Mouse (Mus musculus) embryonic facial prominence, embryonic 11.5 days (tissue): ENCODE results near the gene Pbxip1. TPM values are rescaled to one million over a fixed set of nuclear protein-coding genes. Genes with fewer than 3 reads are reported as not detected.

Experiments
- ATAC-seq: fragments of 200-750 bp; cut with Nextera tagmentation; replicated peaks from 2 replicates; pipeline ENCODE4 v1.8.0; 2017; ENCODE audit warnings: low read depth; ENCODE audit not compliant: insufficient number of reproducible peaks, low FRiP score, low TSS enrichment
- DNase-seq: peaks from one replicate; pipeline ENCODE4 v3.0.0-alpha.2; 2015; ENCODE audit warnings: low spot score
- H3K27ac ChIP-seq: fragments of 300-500 bp; sonication (generic); replicated peaks from 2 replicates; pipeline ENCODE4 v1.5.1; 2014; ENCODE audit warnings: mild to moderate bottlenecking, low read depth, low read length, control low read depth
- H3K27me3 ChIP-seq: fragments of 300-500 bp; sonication (generic); 2 replicates; pipeline ENCODE4 v1.6.1; 2014; ENCODE audit warnings: mild to moderate bottlenecking, low read length, moderate library complexity, mixed read lengths; ENCODE audit not compliant: control insufficient read depth, insufficient read depth
- H3K36me3 ChIP-seq: fragments of 300-500 bp; sonication (generic); replicated peaks from 2 replicates; pipeline ENCODE4 v1.6.1; 2014; ENCODE audit warnings: low read depth, mild to moderate bottlenecking, low read length, moderate library complexity, mixed read lengths; ENCODE audit not compliant: control insufficient read depth, insufficient read depth
- H3K4me1 ChIP-seq: fragments of 300-500 bp; sonication (generic); 2 replicates; pipeline ENCODE4 v1.6.1; 2014; ENCODE audit warnings: low read length, mixed read lengths; ENCODE audit not compliant: control insufficient read depth, insufficient read depth
- H3K4me2 ChIP-seq: fragments of 300-500 bp; sonication (generic); 2 replicates; pipeline ENCODE4 v1.6.1; 2014; ENCODE audit warnings: low read depth, mild to moderate bottlenecking, control low read depth, low read length, moderate library complexity
- H3K4me3 ChIP-seq: fragments of 300-500 bp; sonication (generic); 2 replicates; pipeline ENCODE4 v1.5.1; 2014; ENCODE audit warnings: low read depth, low read length, control low read depth
- H3K9ac ChIP-seq: fragments of 300-500 bp; sonication (generic); replicated peaks from 2 replicates; pipeline ENCODE4 v1.6.1; 2014; ENCODE audit warnings: mild to moderate bottlenecking, control low read depth, low read length
- H3K9me3 ChIP-seq: fragments of 300-500 bp; sonication (generic); replicated peaks from 2 replicates; pipeline ENCODE4 v1.6.1; 2016; ENCODE audit warnings: mild to moderate bottlenecking, low read length, inconsistent platforms, mixed read lengths; ENCODE audit not compliant: control insufficient read depth
- WGBS: fragments of 180-500 bp; shearing (Covaris S2); extraction: QIAGEN DNeasy Blood & Tissue Kit; methylation state at CpG from one replicate; pipeline ENCODE4 v1.1.7; 2014; 5-methylcytosine and 5-hydroxymethylcytosine counted together
- polyA plus RNA-seq: library from polyadenylated mRNA; unstranded; fragments of >200 nt; fragmentation: Nextera tagmentation; extraction: Ambion mirVana; gene quantifications from 2 replicates; pipeline ENCODE4 v1.2.1, GENCODE M21; 2014

Gene Pbxip1
- polyA plus RNA-seq, 1 experiment from 2014 or later, result 9.1 TPM

DNA sequence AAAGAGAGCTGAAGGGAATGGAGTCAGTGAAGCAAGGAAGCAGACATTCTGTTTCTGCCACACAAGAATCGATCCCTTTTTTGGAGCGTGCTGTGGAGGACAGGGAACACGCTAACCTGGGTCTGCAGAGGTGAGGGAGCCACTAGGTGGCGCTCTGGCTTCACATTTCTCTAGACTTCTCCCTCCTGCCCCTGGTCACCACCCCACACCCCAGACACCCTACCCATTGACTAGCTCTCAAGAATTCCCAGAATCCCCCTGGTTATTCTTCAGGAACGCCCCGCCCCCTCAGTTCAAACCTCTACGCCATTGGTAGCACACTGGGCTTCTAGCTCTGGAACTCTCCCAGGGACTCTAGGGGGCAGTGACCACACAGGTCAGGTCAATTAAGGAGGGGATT, 13.0 kb downstream of the Pbxip1 start:
- H3K36me3 ChIP-seq, result no peaks in the 10 kb centered on the region
- no peaks in the 10 kb centered on the region for H3K9me3 ChIP-seq
- no peaks in the 10 kb centered on the region for H3K27me3 ChIP-seq
- no peaks in the 10 kb centered on the region for H3K4me1 ChIP-seq
- ATAC-seq, result no peak
- DNase-seq, result peak; percentile 71
- no peak overlapping the region for H3K4me3 ChIP-seq
- H3K4me2 ChIP-seq, result no peak overlapping the region
- H3K9ac ChIP-seq, result no peak overlapping the region
- H3K27ac ChIP-seq, result no peak overlapping the region
- WGBS, result 47% methylated on average over 7 of the region's 7 CpGs

DNA sequence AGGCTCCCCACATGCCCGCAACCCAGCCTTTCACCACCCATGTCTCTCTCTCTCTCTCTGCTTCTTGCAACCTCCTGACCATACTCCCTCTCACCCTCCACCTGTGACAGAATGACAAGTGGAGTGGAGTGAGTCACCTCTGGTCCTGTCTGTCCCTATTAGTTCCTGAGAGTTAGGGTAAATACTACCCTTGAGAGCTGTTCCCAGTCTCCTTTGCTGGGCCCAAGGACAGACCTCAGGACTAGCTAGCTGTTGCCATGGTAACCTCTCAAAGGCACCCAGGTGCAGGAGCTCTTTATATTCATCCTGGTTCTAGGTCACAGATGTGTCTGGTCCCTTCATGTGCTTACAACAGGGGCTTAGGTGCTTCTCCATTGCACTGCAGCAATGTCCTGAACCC, 15.4 kb downstream of the Pbxip1 start:
- Histone ChIP-seq H3K36me3 (no peaks in the 10 kb centered on the region), H3K27me3 (no peaks in the 10 kb centered on the region), H3K9ac (no peak overlapping the region), H3K9me3 (no peaks in the 10 kb centered on the region), H3K4me2 (no peak overlapping the region), H3K27ac (no peak overlapping the region), H3K4me1 (no peaks in the 10 kb centered on the region), H3K4me3 (no peak overlapping the region)
- 78% methylated on average over 1 of the region's 1 CpGs for WGBS
- ATAC-seq (no peak), DNase-seq (peak; percentile 20)

DNA sequence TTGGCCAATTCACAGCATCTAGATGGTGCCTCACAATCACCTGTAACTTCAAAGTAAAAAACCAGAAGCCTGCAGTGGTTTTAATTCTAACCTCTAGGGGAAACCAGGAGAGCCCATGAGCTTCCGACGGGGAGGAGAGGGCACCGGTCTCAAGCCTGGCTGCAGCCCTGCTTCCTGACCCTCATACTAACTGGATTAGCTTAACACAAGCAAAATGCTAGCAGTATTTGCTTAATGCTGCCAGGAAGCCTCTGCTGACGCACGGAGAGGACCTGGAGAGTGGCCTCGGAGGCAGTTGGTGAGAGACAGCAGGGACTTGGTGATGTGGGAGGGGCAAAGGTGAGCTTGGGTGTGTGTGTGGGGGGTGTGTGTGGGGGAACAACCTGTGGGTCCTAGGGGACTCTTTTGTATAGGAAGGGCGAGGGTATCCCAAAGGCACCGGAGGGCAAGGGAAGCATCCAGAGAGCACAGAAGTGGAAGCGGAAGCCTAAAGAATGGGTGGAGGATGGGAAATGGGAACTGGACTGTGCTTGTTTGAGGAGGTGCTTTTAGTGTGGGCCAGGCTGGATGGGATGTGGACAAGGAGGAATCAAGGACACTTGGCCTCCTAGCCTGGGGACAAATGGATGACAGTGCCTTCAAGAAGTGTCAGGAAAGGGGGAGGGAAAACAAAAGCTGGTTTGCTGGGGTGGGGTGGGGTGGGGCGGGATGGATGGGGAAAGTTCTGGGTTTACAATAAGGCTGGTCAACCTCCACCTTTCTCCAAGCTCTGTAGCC, 18.1 kb downstream of the Pbxip1 start, which contains the start of gene Pmvk:
TSS of gene Pmvk (plus strand) at position 141 of the 777 bp plus-strand sequence.
- DNase-seq, result no peak
- no peak within 1 kb of the TSS for H3K27ac ChIP-seq
- no peaks in the 10 kb centered on the region for H3K27me3 ChIP-seq
- no peak for ATAC-seq
- H3K4me2 ChIP-seq, result no peak within 1 kb of the TSS
- no peak within 1 kb of the TSS for H3K4me3 ChIP-seq
- no peaks in the 10 kb centered on the region for H3K4me1 ChIP-seq
- H3K9ac ChIP-seq, result no peak within 1 kb of the TSS
- 59% methylated on average over 10 of the region's 10 CpGs for WGBS
- no peaks in the 10 kb centered on the region for H3K9me3 ChIP-seq
- no peaks in the 10 kb centered on the region for H3K36me3 ChIP-seq

DNA sequence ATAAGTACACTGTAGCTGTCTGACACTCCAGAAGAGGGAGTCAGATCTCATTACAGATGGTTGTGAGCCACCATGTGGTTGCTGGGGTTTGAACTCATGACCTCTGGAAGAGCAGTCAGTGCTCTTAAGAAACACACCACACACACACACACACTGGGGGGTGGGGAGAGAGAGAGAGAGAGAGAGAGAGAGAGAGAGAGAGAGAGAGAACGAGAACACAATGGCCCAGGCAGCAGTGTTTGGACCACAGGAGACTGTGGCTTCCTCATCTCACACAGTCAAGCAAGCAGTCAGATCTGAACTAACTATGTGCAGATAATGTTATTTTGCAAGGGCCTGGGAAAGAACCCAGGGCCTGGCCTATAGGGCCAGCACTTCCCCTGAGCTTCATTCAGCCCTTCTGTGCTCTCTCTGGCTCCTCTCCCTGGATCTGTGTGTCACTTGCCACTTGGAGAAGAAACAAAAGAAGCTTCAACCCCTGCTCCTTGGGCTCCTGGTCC, 19.3 kb downstream of the Pbxip1 start:
- Histone ChIP-seq H3K27me3 (no peaks in the 10 kb centered on the region), H3K36me3 (no peaks in the 10 kb centered on the region), H3K9ac (no peak overlapping the region), H3K4me3 (no peak overlapping the region), H3K4me1 (no peaks in the 10 kb centered on the region), H3K9me3 (no peaks in the 10 kb centered on the region), H3K4me2 (no peak overlapping the region), H3K27ac (no peak overlapping the region)
- ATAC-seq (no peak), DNase-seq (no peak)
- WGBS, result 70% methylated on average over 1 of the region's 1 CpGs

DNA sequence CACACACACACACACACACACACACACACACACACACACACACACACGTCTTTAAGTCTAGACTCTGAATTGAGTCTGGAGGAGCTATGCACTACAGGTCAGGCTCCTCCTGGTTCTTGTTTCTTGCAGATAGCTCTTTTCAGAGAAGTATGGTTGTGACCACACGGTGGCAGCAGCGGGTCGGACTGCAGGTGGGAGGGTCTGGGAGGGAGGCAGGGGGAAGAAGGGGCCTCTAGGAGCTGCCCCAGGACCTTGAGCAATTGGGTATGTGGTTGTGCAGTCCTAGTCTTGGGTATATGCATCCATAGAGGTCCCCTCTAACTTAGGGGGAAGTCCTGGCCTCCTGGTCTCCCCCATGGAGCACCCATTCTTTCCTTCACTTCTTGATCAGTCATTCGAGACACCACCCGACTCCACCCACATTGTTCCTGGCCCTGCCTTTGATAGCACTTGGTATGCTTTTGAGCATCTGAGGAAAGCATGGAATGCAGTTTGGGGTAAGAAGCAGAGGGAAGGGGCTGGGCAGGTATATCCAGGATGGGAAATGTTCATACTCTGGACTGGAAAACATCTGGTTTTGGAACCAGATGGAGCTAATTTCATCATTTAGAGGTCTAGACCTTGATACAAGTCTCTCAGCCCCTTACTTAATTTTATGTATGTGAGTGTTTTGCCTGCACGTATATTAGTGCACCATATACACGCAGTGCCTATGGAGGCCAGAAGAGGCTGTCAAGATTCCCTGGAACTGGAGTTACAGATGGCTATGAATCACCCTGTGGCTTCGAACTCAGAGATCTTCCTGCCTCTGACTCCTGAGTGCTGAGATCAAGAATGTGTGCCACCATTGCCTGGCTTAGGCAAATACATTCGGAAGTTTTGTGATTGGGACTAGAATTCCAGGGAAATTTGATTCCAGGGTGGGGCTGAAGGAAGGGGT, 20.5 kb downstream of the Pbxip1 start:
- ATAC-seq, result no peak
- H3K27ac ChIP-seq, result no peak overlapping the region
- H3K36me3 ChIP-seq, result no peaks in the 10 kb centered on the region
- no peaks in the 10 kb centered on the region for H3K9me3 ChIP-seq
- no peaks in the 10 kb centered on the region for H3K4me1 ChIP-seq
- peak; percentile 86 for DNase-seq
- no peak overlapping the region for H3K4me3 ChIP-seq
- no peak overlapping the region for H3K4me2 ChIP-seq
- H3K27me3 ChIP-seq, result no peaks in the 10 kb centered on the region
- no peak overlapping the region for H3K9ac ChIP-seq
- WGBS, result 35% methylated on average over 10 of the region's 10 CpGs

DNA sequence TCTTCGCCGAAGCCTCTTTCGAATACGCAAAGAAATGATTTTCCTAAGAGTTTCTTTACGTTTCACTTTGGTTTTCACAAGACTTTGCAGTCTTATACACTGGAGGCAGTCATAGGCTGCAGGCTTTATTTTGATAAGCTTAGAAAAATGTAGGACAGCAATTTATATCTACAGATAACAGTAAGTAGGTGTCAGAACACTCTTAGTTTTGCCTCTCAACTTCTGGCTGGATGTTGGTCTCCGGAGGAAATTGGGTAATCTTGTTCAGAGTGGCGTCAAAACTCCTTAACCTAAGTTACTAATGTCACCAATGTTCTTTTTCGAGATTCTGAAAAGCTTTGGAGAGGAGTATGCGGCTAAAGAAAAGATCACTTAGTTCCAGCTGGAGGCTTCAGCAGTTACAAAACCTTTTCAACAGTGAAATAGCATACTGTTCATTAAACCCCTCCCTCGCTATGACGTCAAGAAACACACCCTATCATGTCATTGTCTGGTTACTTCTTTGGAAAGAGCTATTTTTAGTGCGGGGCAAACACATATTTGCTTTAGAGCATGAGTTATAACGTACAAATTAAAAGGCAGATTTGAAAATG, 22.0 kb downstream of the Pbxip1 start:
- H3K27ac ChIP-seq, result no peak overlapping the region
- no peaks in the 10 kb centered on the region for H3K4me1 ChIP-seq
- no peak for DNase-seq
- H3K36me3 ChIP-seq, result no peaks in the 10 kb centered on the region
- no peaks in the 10 kb centered on the region for H3K9me3 ChIP-seq
- H3K4me3 ChIP-seq, result peak overlapping the region; percentile 57
- H3K4me2 ChIP-seq, result peak overlapping the region; percentile 67; the same call in 1 of the 2 replicates
- ATAC-seq, result no peak
- 48% methylated on average over 13 of the region's 13 CpGs for WGBS
- H3K9ac ChIP-seq, result no peak overlapping the region
- H3K27me3 ChIP-seq, result no peaks in the 10 kb centered on the region

DNA sequence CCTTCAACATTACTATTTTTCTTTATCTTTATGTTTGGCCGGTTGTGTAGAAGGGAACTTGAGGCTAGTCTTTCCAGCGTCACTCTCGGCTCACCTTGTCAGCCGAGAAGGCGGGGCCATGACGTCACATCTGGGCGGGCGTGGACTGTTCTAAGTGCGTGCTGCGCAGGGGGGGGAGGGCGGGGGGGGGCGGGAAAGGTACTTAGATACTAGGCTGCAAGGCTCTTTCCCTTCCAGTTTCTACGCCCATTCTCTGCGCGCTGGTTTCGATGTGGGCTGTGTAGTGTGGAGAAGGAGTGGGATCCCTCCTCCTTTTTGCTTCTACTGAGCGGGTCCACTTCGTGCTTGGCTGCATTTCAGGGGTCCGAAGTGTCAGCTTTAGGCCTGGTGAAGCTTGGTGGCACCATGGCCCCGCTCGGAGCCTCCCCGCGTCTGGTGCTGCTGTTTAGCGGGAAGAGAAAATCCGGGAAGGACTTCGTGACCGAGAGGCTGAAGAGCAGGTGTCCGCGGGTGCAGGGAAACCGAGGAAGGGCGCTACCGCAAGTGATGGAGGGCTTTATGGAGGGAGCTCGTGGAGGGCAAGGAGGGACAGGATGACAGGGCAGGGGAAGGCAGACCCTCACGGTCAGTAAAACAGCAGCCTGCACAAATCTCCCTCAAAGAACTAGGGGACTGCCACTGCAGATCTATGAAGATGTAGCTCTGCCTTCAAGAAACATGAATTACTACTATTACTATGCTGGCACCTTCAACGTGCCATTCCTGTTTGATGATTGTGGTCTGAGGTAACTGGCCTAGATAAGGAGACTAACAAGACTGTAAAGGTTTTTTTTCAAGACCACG, 22.7 kb downstream of the Pbxip1 start:
- peak overlapping the region; percentile 70 for H3K9ac ChIP-seq
- no peaks in the 10 kb centered on the region for H3K9me3 ChIP-seq
- no peaks in the 10 kb centered on the region for H3K36me3 ChIP-seq
- H3K4me3 ChIP-seq, result peak overlapping the region; percentile 57
- no peaks in the 10 kb centered on the region for H3K27me3 ChIP-seq
- no peaks in the 10 kb centered on the region for H3K4me1 ChIP-seq
- under 1% methylated on average over 34 of the region's 36 CpGs for WGBS
- 0 out of 2 replicates have a peak overlapping the region, but pooled peaks have one; percentile 66 for H3K27ac ChIP-seq
- ATAC-seq (peak; percentile 86), DNase-seq (peak; percentile 94)
- peak overlapping the region; percentile 67 for H3K4me2 ChIP-seq
